Mouse (Mus musculus) neural tube, embryonic 15.5 days (tissue): ENCODE measurements around the gene Gm11757. TPM values are rescaled to one million over a fixed set of nuclear protein-coding genes. Genes with fewer than 3 reads are reported as not detected.
"Not testable (repeated sequence)": the region's sequence is repeated elsewhere in the genome, so short reads cannot be mapped to it uniquely, and the experiment has no call there.

Experiments
- ATAC-seq: fragments of 200-750 bp; cut with Nextera tagmentation; 2 replicates; pipeline ENCODE4 v1.8.0; 2017; ENCODE audit warnings: mild to moderate bottlenecking, moderate TSS enrichment, moderate library complexity; ENCODE audit not compliant: low FRiP score
- H3K27ac ChIP-seq: fragments of 300-500 bp; sonication (generic); replicated peaks from 2 replicates; pipeline ENCODE4 v1.5.1; 2015; ENCODE audit warnings: mild to moderate bottlenecking, inconsistent platforms
- H3K27me3 ChIP-seq: fragments of 300-500 bp; sonication (generic); replicated peaks from 2 replicates; pipeline ENCODE4 v1.6.1; 2015; ENCODE audit warnings: inconsistent platforms
- H3K36me3 ChIP-seq: fragments of 300-500 bp; sonication (generic); 2 replicates; pipeline ENCODE4 v1.6.1; 2015; ENCODE audit warnings: inconsistent platforms
- H3K4me1 ChIP-seq: fragments of 300-500 bp; sonication (generic); 2 replicates; pipeline ENCODE4 v1.6.1; 2015; ENCODE audit warnings: inconsistent platforms
- H3K4me2 ChIP-seq: fragments of 300-500 bp; sonication (generic); 2 replicates; pipeline ENCODE4 v1.6.1; 2015; ENCODE audit warnings: inconsistent platforms, mild to moderate bottlenecking, moderate library complexity
- H3K4me3 ChIP-seq: fragments of 300-500 bp; sonication (generic); replicated peaks from 2 replicates; pipeline ENCODE4 v1.5.1; 2015; ENCODE audit warnings: mild to moderate bottlenecking, inconsistent platforms
- H3K9ac ChIP-seq: fragments of 300-500 bp; sonication (generic); replicated peaks from 2 replicates; pipeline ENCODE4 v1.6.1; 2015; ENCODE audit warnings: mild to moderate bottlenecking, inconsistent platforms
- H3K9me3 ChIP-seq: fragments of 300-500 bp; sonication (generic); replicated peaks from 2 replicates; pipeline ENCODE4 v1.6.1; 2016; ENCODE audit warnings: inconsistent platforms
- WGBS: fragments of 180-500 bp; shearing (Covaris S2); methylation state at CpG from one replicate; pipeline ENCODE4 v1.1.7; 2015; ENCODE audit warnings: mixed read lengths; 5-methylcytosine and 5-hydroxymethylcytosine counted together
- polyA plus RNA-seq: library from polyadenylated mRNA; unstranded; fragments of >200 nt; fragmentation: Nextera tagmentation; extraction: Ambion mirVana; gene quantifications from 2 replicates; pipeline ENCODE4 v1.2.1, GENCODE M21; 2015

The Gm11757 gene
- not detected in 2 replicates for polyA plus RNA-seq

DNA sequence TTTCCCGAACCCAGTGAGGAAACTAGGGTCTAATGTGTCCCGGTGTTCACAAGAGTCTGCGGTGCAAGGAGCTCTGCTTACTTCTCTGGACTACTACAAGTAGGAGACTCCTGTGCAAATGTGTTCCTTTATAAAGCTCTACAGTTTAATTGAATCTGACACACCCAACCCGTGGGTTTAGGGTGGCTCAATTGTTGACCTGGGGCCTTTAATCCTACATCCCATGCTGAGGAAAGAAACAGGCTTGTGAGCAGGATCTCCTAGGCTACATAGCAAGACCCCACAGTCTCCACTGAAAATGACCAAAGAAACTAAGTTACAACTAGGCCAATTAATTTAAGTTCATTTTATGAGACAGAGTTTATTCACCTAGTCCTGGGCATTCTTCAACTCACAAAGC is at the start of gene Gm11757:
TSS of gene Gm11757 (minus strand) at position 101 of the 400 bp plus-strand sequence.
- H3K9me3 ChIP-seq, H3K4me2 ChIP-seq, H3K36me3 ChIP-seq, H3K9ac ChIP-seq, ATAC-seq, H3K27me3 ChIP-seq, H3K27ac ChIP-seq, H3K4me3 ChIP-seq, H3K4me1 ChIP-seq: not testable (repeated sequence)
- no CpG with 5 or more reads among the region's 4 CpGs for WGBS

- not testable (repeated sequence) for H3K4me3 ChIP-seq, H3K36me3 ChIP-seq, H3K9ac ChIP-seq, H3K27me3 ChIP-seq, ATAC-seq, H3K4me2 ChIP-seq, H3K27ac ChIP-seq, H3K9me3 ChIP-seq, H3K4me1 ChIP-seq
- WGBS = 90% methylated on average over 6 of the region's 6 CpGs
These were observed 29.7 kb upstream of the Gm11757 start, which contains the start of gene Gm11756 for GRCm38 (mm10) chr4:73920660-73921059. Gene Gm11756 (minus strand): TSS chr4:73920760.

DNA sequence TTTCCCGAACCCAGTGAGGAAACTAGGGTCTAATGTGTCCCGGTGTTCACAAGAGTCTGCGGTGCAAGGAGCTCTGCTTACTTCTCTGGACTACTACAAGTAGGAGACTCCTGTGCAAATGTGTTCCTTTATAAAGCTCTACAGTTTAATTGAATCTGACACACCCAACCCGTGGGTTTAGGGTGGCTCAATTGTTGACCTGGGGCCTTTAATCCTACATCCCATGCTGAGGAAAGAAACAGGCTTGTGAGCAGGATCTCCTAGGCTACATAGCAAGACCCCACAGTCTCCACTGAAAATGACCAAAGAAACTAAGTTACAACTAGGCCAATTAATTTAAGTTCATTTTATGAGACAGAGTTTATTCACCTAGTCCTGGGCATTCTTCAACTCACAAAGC is 14.9 kb upstream of the Gm11757 start, which contains the start of gene Gm13871:
TSS of gene Gm13871 (minus strand) at position 101 of the 400 bp plus-strand sequence.
- WGBS = no CpG with 5 or more reads among the region's 4 CpGs

DNA sequence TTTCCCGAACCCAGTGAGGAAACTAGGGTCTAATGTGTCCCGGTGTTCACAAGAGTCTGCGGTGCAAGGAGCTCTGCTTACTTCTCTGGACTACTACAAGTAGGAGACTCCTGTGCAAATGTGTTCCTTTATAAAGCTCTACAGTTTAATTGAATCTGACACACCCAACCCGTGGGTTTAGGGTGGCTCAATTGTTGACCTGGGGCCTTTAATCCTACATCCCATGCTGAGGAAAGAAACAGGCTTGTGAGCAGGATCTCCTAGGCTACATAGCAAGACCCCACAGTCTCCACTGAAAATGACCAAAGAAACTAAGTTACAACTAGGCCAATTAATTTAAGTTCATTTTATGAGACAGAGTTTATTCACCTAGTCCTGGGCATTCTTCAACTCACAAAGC is 14.7 kb downstream of the Gm11757 start, which contains the start of gene Gm11758:
TSS of gene Gm11758 (minus strand) at position 101 of the 400 bp plus-strand sequence.
- no CpG with 5 or more reads among the region's 4 CpGs for WGBS
- ATAC-seq, H3K27ac ChIP-seq, H3K9me3 ChIP-seq, H3K36me3 ChIP-seq, H3K9ac ChIP-seq, H3K4me3 ChIP-seq, H3K27me3 ChIP-seq, H3K4me2 ChIP-seq, H3K4me1 ChIP-seq: not testable (repeated sequence)

More for the DNA sequence above, 14.9 kb upstream of the Gm11757 start, which contains the start of gene Gm13871:
- not testable (repeated sequence) for H3K36me3 ChIP-seq, H3K4me1 ChIP-seq, H3K4me2 ChIP-seq, H3K9ac ChIP-seq, ATAC-seq, H3K27ac ChIP-seq, H3K27me3 ChIP-seq, H3K9me3 ChIP-seq, H3K4me3 ChIP-seq

Other genes starting within 250 kb of the Gm11757 start
- not detected in 2 replicates for gene Gm11239, start 222.8 kb downstream of the Gm11757 start, polyA plus RNA-seq
- not detected in 2 replicates for gene Gm428, start 207.6 kb downstream of the Gm11757 start, polyA plus RNA-seq
- gene Rasef, start 100.1 kb downstream of the Gm11757 start, polyA plus RNA-seq = 0.51 and 1.1 TPM in 2 replicates
- gene Gm11758, start 14.8 kb downstream of the Gm11757 start, polyA plus RNA-seq = not detected in 2 replicates
- not detected in 2 replicates for gene Gm13871, start 14.8 kb upstream of the Gm11757 start, polyA plus RNA-seq
- not detected in 2 replicates for gene Gm11756, start 29.6 kb upstream of the Gm11757 start, polyA plus RNA-seq
- 0.57 and 0.63 TPM in 2 replicates for gene 2310002L09Rik, start 59.7 kb upstream of the Gm11757 start, polyA plus RNA-seq
- 34.9 and 43.4 TPM in 2 replicates for gene Frmd3, start 122.3 kb upstream of the Gm11757 start, polyA plus RNA-seq